Mouse (Mus musculus): ENCODE data around the gene Actr1b.

The Actr1b gene

GRCm38 (mm10) chr1:36707166-36707565 lies 7.1 kb downstream of the Actr1b start:
- CTCF ChIA-PET = interaction anchor here (0.5 kb wide), 1 partner anchor 170 kb away, joined by 3 read pairs; the partner anchor contains the start of gene Ankrd23

GRCm38 (mm10) chr1:36697030-36697429 lies 17.2 kb downstream of the Actr1b start:
- CTCF ChIA-PET = interaction anchor here (0.6 kb wide), 1 partner anchor 829 kb away, joined by 14 read pairs; no protein-coding TSS in a partner anchor

GRCm38 (mm10) chr1:36696411-36696810 lies 17.8 kb downstream of the Actr1b start:
- CTCF ChIA-PET = no interaction called here

- CTCF ChIA-PET = no interaction called here
Observed at GRCm38 (mm10) chr1:36694871-36695270, 19.4 kb downstream of the Actr1b start.

GRCm38 (mm10) chr1:36691271-36692155 lies 22.7 kb downstream of the Actr1b start, which contains the start of gene Cox5b:
Gene Cox5b, plus strand, starts transcription at chr1:36691449.
- CTCF ChIA-PET = interaction anchor here (0.6 to 1.2 kb wide), 2 partner anchors 17 to 1319 kb away, joined by 3 read pairs; no protein-coding TSS in a partner anchor

GRCm38 (mm10) chr1:36690671-36691235 lies 23.5 kb downstream of the Actr1b start:
- CTCF ChIA-PET = no interaction called here

- CTCF ChIA-PET = interaction anchor here (1.6 kb wide), 1 partner anchor 137 kb away, joined by 4 read pairs; the partner anchor contains the start of gene Ankrd39
Observed at GRCm38 (mm10) chr1:36683810-36684467, 30.3 kb downstream of the Actr1b start.

- CTCF ChIA-PET = interaction anchor here (1.6 kb wide), 1 partner anchor 136 kb away, joined by 4 read pairs; the partner anchor contains the start of gene Ankrd39
Observed at GRCm38 (mm10) chr1:36682620-36683355, 31.4 kb downstream of the Actr1b start, which contains the start of gene Fam178b. Gene Fam178b, minus strand, starts transcription at chr1:36683183.

GRCm38 (mm10) chr1:36680893-36681292 lies 33.3 kb downstream of the Actr1b start:
- CTCF ChIA-PET = interaction anchor here (0.5 to 0.7 kb wide), 2 partner anchors 125 to 596 kb away, joined by 3 to 4 read pairs; no protein-coding TSS in a partner anchor

GRCm38 (mm10) chr1:36674936-36675335 lies 39.3 kb downstream of the Actr1b start:
- CTCF ChIA-PET = no interaction called here

- CTCF ChIA-PET = no interaction called here
Observed at GRCm38 (mm10) chr1:36672648-36673350, 41.4 kb downstream of the Actr1b start.

GRCm38 (mm10) chr1:36671260-36671659 lies 43.0 kb downstream of the Actr1b start:
- CTCF ChIA-PET = no interaction called here

GRCm38 (mm10) chr1:36670256-36670655 lies 44.0 kb downstream of the Actr1b start:
- CTCF ChIA-PET = interaction anchor here (0.6 kb wide), 1 partner anchor 43 kb away, joined by 10 read pairs; no protein-coding TSS in a partner anchor

- CTCF ChIA-PET = interaction anchor here (0.7 kb wide), 1 partner anchor 123 kb away, joined by 5 read pairs; no protein-coding TSS in a partner anchor
Observed at GRCm38 (mm10) chr1:36668007-36668406, 46.2 kb downstream of the Actr1b start.

GRCm38 (mm10) chr1:36665934-36666333 lies 48.3 kb downstream of the Actr1b start:
- CTCF ChIA-PET = interaction anchor here (0.7 kb wide), 1 partner anchor 10 kb away, joined by 4 read pairs; no protein-coding TSS in a partner anchor

GRCm38 (mm10) chr1:36665165-36665723 lies 49.0 kb downstream of the Actr1b start:
- CTCF ChIA-PET = no interaction called here

- CTCF ChIA-PET = no interaction called here
Observed at GRCm38 (mm10) chr1:36664457-36664856, 49.8 kb downstream of the Actr1b start.

- CTCF ChIA-PET = no interaction called here
Observed at GRCm38 (mm10) chr1:36658621-36659399, 55.4 kb downstream of the Actr1b start.

Data from spleen, embryonic (tissue).